Mouse (Mus musculus): ENCODE data around the gene Uhmk1. TPM values are rescaled to one million over a fixed set of nuclear protein-coding genes. Genes with fewer than 3 reads are reported as not detected.
A peak's percentile ranks its signal among the peaks of the same experiment; 100 is the strongest.

Uhmk1 gene
- polyA plus RNA-seq, 1 experiment from 2014 or later = 6.8 TPM

- Histone ChIP-seq H3K9me3 (ENCODE audit: control insufficient read depth, low read length) (no peaks in the 10 kb centered on the region), H3K4me3 (ENCODE audit: low read length) (peak overlapping the region; percentile 83), H3K27me3 (ENCODE audit: control insufficient read depth, insufficient read depth, low read depth, low read length) (peaks cover 2% of the 10 kb centered on the region; the same call in 1 of the 2 replicates), H3K36me3 (ENCODE audit: control insufficient read depth, insufficient read depth, low read length) (peaks cover 12% of the 10 kb centered on the region; the same call in 1 of the 2 replicates), H3K9ac (ENCODE audit: low read length) (peak overlapping the region; percentile 94), H3K4me2 (ENCODE audit: low read depth, low read length) (peak overlapping the region; percentile 42), H3K4me1 (replicated peaks; ENCODE audit: control insufficient read depth, insufficient read depth, low read length) (peaks cover 5% of the 10 kb centered on the region; the same call in 1 of the 2 replicates), H3K27ac (ENCODE audit: low read length) (peak overlapping the region; percentile 83; the same call in 1 of the 2 replicates)
- WGBS = 72% methylated on average over 3 of the region's 3 CpGs
- no peak for ATAC-seq (ENCODE audit: low read depth)
These were observed 393 bp upstream of the Uhmk1 start for GRCm38 (mm10) chr1:170215590-170215989.

- H3K4me1 ChIP-seq (replicated peaks; ENCODE audit: control insufficient read depth, insufficient read depth, low read length) = peaks cover 5% of the 10 kb centered on the region; the same call in 1 of the 2 replicates
- H3K9ac ChIP-seq (ENCODE audit: low read length) = peak overlapping the region; percentile 94
- WGBS = 25% methylated on average over 7 of the region's 7 CpGs
- no peak for ATAC-seq (ENCODE audit: low read depth)
- H3K36me3 ChIP-seq (ENCODE audit: control insufficient read depth, insufficient read depth, low read length) = peaks cover 16% of the 10 kb centered on the region
- H3K27ac ChIP-seq (ENCODE audit: low read length) = peak overlapping the region; percentile 83
- peak overlapping the region; percentile 65 for H3K4me2 ChIP-seq (ENCODE audit: low read depth, low read length)
- peaks cover 2% of the 10 kb centered on the region; the same call in 1 of the 2 replicates for H3K27me3 ChIP-seq (ENCODE audit: control insufficient read depth, insufficient read depth, low read depth, low read length)
- peak overlapping the region; percentile 83 for H3K4me3 ChIP-seq (ENCODE audit: low read length)
- no peaks in the 10 kb centered on the region for H3K9me3 ChIP-seq (ENCODE audit: control insufficient read depth, low read length)
These were observed 827 bp downstream of the Uhmk1 start for GRCm38 (mm10) chr1:170214383-170214756.

- Histone ChIP-seq H3K9ac (ENCODE audit: low read length) (no peak overlapping the region), H3K4me3 (ENCODE audit: low read length) (no peak overlapping the region), H3K27me3 (ENCODE audit: control insufficient read depth, insufficient read depth, low read depth, low read length) (peaks cover 2% of the 10 kb centered on the region; the same call in 1 of the 2 replicates), H3K4me1 (replicated peaks; ENCODE audit: control insufficient read depth, insufficient read depth, low read length) (peaks cover 5% of the 10 kb centered on the region; the same call in 1 of the 2 replicates), H3K27ac (ENCODE audit: low read length) (no peak overlapping the region), H3K4me2 (ENCODE audit: low read depth, low read length) (no peak overlapping the region), H3K9me3 (ENCODE audit: control insufficient read depth, low read length) (no peaks in the 10 kb centered on the region), H3K36me3 (ENCODE audit: control insufficient read depth, insufficient read depth, low read length) (peaks cover 21% of the 10 kb centered on the region)
- ATAC-seq (ENCODE audit: low read depth) = no peak
- WGBS = 90% methylated on average over 10 of the region's 10 CpGs
These were observed 1.9 kb downstream of the Uhmk1 start for GRCm38 (mm10) chr1:170213181-170213879.

DNA sequence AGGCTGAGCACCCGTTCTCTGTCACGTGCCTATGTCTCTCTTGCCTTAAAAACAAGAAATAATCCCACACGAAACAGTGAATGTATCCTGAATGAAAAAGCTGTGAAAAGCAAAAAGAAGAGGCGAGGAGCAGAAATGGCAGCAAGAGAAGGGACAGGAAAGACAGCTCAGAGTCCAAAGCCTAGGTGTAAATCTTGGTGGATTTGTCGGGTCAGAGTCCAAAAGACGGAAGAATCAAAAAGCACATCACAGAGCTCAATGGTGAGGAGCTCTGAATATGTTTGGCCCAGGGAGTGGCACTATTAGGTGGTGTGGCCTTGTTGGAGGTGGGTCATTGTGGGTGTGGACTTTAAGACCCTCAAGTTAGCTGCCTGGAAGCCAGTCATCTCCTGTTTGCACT lies 8.8 kb downstream of the Uhmk1 start:
- 96% methylated on average over 6 of the region's 6 CpGs for WGBS

GRCm38 (mm10) chr1:170200379-170200778 lies 14.8 kb downstream of the Uhmk1 start:
- Histone ChIP-seq H3K9me3 (ENCODE audit: control insufficient read depth, low read length) (no peaks in the 10 kb centered on the region), H3K27me3 (ENCODE audit: control insufficient read depth, insufficient read depth, low read depth, low read length) (no peaks in the 10 kb centered on the region), H3K4me2 (ENCODE audit: low read depth, low read length) (no peak overlapping the region), H3K4me3 (ENCODE audit: low read length) (no peak overlapping the region), H3K36me3 (ENCODE audit: control insufficient read depth, insufficient read depth, low read length) (peaks cover 45% of the 10 kb centered on the region), H3K27ac (ENCODE audit: low read length) (no peak overlapping the region), H3K4me1 (replicated peaks; ENCODE audit: control insufficient read depth, insufficient read depth, low read length) (no peaks in the 10 kb centered on the region), H3K9ac (ENCODE audit: low read length) (no peak overlapping the region)
- 70% methylated on average over 3 of the region's 3 CpGs for WGBS
- no peak for ATAC-seq (ENCODE audit: low read depth)

More for the DNA sequence above, 8.8 kb downstream of the Uhmk1 start:
- no peak overlapping the region for H3K4me2 ChIP-seq (ENCODE audit: low read depth, low read length)
- no peak for ATAC-seq (ENCODE audit: low read depth)
- no peaks in the 10 kb centered on the region for H3K4me1 ChIP-seq (replicated peaks; ENCODE audit: control insufficient read depth, insufficient read depth, low read length)
- no peak overlapping the region for H3K27ac ChIP-seq (ENCODE audit: low read length)
- H3K36me3 ChIP-seq (ENCODE audit: control insufficient read depth, insufficient read depth, low read length) = peaks cover 53% of the 10 kb centered on the region
- H3K27me3 ChIP-seq (ENCODE audit: control insufficient read depth, insufficient read depth, low read depth, low read length) = no peaks in the 10 kb centered on the region
- H3K9ac ChIP-seq (ENCODE audit: low read length) = no peak overlapping the region
- H3K9me3 ChIP-seq (ENCODE audit: control insufficient read depth, low read length) = no peaks in the 10 kb centered on the region
- H3K4me3 ChIP-seq (ENCODE audit: low read length) = no peak overlapping the region

DNA sequence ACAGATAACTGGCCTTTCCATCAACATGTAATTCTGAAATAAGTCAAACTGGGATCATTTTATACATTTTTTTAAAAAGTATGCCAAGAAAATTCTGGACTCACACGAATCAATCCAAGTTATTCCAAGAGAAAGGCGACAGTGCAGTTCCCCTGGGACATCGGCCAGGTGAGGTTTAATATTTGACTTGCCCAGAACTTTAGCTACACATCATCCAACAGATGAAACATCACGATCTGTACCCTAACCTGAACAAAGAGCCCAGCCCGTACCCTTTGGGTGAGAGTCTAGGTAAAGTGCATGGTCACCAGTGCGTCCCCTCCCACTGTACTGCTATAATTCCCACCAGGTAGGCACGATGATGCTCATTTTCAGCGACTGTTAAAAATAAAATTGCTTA lies 19.0 kb downstream of the Uhmk1 start:
- H3K4me2 ChIP-seq (ENCODE audit: low read depth, low read length) = no peak overlapping the region

GRCm38 (mm10) chr1:170191925-170192324 lies 23.3 kb downstream of the Uhmk1 start:
- H3K4me1 ChIP-seq (replicated peaks; ENCODE audit: control insufficient read depth, insufficient read depth, low read length) = no peaks in the 10 kb centered on the region
- H3K4me3 ChIP-seq (ENCODE audit: low read length) = no peak overlapping the region
- no peaks in the 10 kb centered on the region for H3K27me3 ChIP-seq (ENCODE audit: control insufficient read depth, insufficient read depth, low read depth, low read length)
- no peak overlapping the region for H3K27ac ChIP-seq (ENCODE audit: low read length)
- ATAC-seq (ENCODE audit: low read depth) = no peak
- 96% methylated on average over 1 of the region's 1 CpGs for WGBS
- no peak overlapping the region for H3K9ac ChIP-seq (ENCODE audit: low read length)
- H3K36me3 ChIP-seq (ENCODE audit: control insufficient read depth, insufficient read depth, low read length) = peaks cover 29% of the 10 kb centered on the region
- H3K4me2 ChIP-seq (ENCODE audit: low read depth, low read length) = no peak overlapping the region
- H3K9me3 ChIP-seq (ENCODE audit: control insufficient read depth, low read length) = no peaks in the 10 kb centered on the region

More for the DNA sequence above, 19.0 kb downstream of the Uhmk1 start:
- Histone ChIP-seq H3K9me3 (ENCODE audit: control insufficient read depth, low read length) (no peaks in the 10 kb centered on the region), H3K27ac (ENCODE audit: low read length) (no peak overlapping the region), H3K4me3 (ENCODE audit: low read length) (no peak overlapping the region), H3K4me1 (replicated peaks; ENCODE audit: control insufficient read depth, insufficient read depth, low read length) (no peaks in the 10 kb centered on the region), H3K27me3 (ENCODE audit: control insufficient read depth, insufficient read depth, low read depth, low read length) (no peaks in the 10 kb centered on the region), H3K36me3 (ENCODE audit: control insufficient read depth, insufficient read depth, low read length) (peaks cover 49% of the 10 kb centered on the region), H3K9ac (ENCODE audit: low read length) (no peak overlapping the region)
- ATAC-seq (ENCODE audit: low read depth) = no peak
- 92% methylated on average over 8 of the region's 8 CpGs for WGBS

DNA sequence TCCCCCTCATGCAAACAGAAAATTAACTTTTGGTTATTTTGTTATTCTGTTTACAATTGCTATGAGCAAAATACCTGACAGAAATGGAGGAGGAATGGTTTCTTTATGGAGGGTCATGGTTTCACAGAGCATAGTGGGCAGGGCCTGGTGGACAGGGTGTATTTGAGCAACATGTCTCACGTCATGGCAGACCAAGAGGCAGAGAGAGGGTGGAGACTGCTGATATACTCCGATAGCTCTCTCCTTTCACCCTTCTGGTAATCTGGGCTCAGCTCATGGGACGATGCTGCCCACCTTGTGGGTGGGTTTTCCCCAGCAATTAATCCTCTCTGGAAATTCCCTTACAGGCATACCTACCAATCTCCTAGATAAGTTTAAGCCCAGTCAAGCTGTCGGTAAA lies 25.0 kb downstream of the Uhmk1 start:
- H3K36me3 ChIP-seq (ENCODE audit: control insufficient read depth, insufficient read depth, low read length) = peaks cover 23% of the 10 kb centered on the region
- ATAC-seq (ENCODE audit: low read depth) = no peak
- no peak overlapping the region for H3K27ac ChIP-seq (ENCODE audit: low read length)
- no peak overlapping the region for H3K4me3 ChIP-seq (ENCODE audit: low read length)
- H3K9me3 ChIP-seq (ENCODE audit: control insufficient read depth, low read length) = no peaks in the 10 kb centered on the region
- H3K4me1 ChIP-seq (replicated peaks; ENCODE audit: control insufficient read depth, insufficient read depth, low read length) = no peaks in the 10 kb centered on the region
- WGBS = 62% methylated on average over 4 of the region's 4 CpGs
- no peak overlapping the region for H3K9ac ChIP-seq (ENCODE audit: low read length)
- H3K4me2 ChIP-seq (ENCODE audit: low read depth, low read length) = no peak overlapping the region
- no peaks in the 10 kb centered on the region for H3K27me3 ChIP-seq (ENCODE audit: control insufficient read depth, insufficient read depth, low read depth, low read length)

- Histone ChIP-seq H3K4me3 (ENCODE audit: low read length) (no peak overlapping the region), H3K9me3 (ENCODE audit: control insufficient read depth, low read length) (no peaks in the 10 kb centered on the region), H3K4me2 (ENCODE audit: low read depth, low read length) (no peak overlapping the region), H3K9ac (ENCODE audit: low read length) (no peak overlapping the region), H3K4me1 (replicated peaks; ENCODE audit: control insufficient read depth, insufficient read depth, low read length) (no peaks in the 10 kb centered on the region), H3K27me3 (ENCODE audit: control insufficient read depth, insufficient read depth, low read depth, low read length) (no peaks in the 10 kb centered on the region), H3K27ac (ENCODE audit: low read length) (no peak overlapping the region), H3K36me3 (ENCODE audit: control insufficient read depth, insufficient read depth, low read length) (peaks cover 14% of the 10 kb centered on the region)
- ATAC-seq (ENCODE audit: low read depth) = no peak
- 72% methylated on average over 11 of the region's 11 CpGs for WGBS
These were observed 26.6 kb downstream of the Uhmk1 start for GRCm38 (mm10) chr1:170188601-170189000.

All from lung, embryonic 16.5 days (tissue).